Mouse (Mus musculus): Measurements from ENCODE around the gene Zfp385a. TPM values are rescaled to one million over a fixed set of nuclear protein-coding genes. Genes with fewer than 3 reads are reported as not detected.
A peak's percentile ranks its signal among the peaks of the same experiment; 100 is the strongest.

Gene Zfp385a
- polyA plus RNA-seq, 1 experiment = 26.8 TPM

DNA sequence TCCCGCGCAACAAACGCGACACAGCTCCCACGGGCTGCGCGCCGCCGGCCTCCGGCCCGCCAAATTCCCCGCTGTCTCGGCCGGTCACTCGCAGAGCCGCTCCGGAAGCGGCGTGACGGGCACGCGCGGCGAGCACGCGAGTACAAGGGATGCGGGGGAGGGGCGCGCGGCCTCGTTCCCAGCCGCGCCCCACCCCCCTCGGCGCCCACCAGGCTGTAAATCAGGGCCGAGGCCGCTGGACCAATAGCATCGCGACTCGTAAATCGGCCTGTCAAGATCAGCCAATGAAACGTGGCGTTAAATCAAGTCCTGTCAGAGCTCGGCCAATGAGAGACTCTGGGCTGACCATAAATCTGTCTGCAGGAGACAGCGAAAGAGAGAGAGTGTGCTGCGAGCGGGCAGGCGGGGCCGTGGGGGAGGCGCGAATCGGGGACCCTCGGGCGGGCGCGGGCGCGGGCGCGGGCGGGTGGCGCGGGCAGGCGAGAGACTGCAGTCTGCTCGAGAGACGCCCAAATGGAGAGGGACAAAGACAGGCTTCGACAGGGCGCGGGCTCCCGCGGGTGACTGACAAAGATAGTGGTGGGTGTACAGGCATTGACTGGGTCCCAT lies 34.7 kb downstream of the Zfp385a start:
- TF ChIP-seq EP300 (IDR thresholded peaks at IDR 0.05; ENCODE audit: insufficient read depth, low read depth, low read length) (0 out of 2 replicates have a peak, but pooled peaks have one; percentile 39), POLR2A (IDR thresholded peaks at IDR 0.05; ENCODE audit: insufficient read depth, low read length) (no peak)
- Histone ChIP-seq H3K9me3 (replicated peaks; ENCODE audit: control insufficient read depth, insufficient read depth, low read length, poor library complexity, severe bottlenecking) (no peaks in the 10 kb centered on the region), H3K36me3 (ENCODE audit: control insufficient read depth, insufficient read depth, low read length, poor library complexity, severe bottlenecking) (no peaks in the 10 kb centered on the region), H3K4me1 (ENCODE audit: control insufficient read depth, insufficient read depth, low read length) (peaks cover 3% of the 10 kb centered on the region), H3K27ac (ENCODE audit: insufficient read depth, low read length) (no peak overlapping the region), H3K4me3 (ENCODE audit: low read depth, low read length) (peak overlapping the region; percentile 64), H3K9ac (ENCODE audit: low read depth, poor library complexity, severe bottlenecking) (peak overlapping the region; percentile 69), H3K27me3 (ENCODE audit: control insufficient read depth, insufficient read depth, low read length, poor library complexity, severe bottlenecking) (no peaks in the 10 kb centered on the region)

DNA sequence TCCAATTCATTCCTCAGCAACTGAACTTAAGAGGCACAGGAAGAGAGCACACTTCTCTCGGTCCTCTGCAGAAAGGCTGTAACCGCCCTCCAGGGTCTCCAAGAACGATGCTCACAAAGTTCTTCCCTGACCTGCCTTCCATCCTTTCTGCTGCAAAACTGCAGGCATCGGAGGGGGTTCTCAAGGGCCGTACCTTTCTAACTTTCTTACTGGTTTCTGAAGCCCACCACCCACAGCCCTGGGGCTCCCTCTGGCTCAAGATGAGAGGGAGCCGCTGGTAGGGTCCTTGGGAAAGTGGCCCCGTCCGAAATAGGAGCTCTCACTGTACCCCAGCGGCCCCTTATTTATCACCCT lies 35.3 kb downstream of the Zfp385a start:
- H3K27ac ChIP-seq (ENCODE audit: insufficient read depth, low read length) = no peak overlapping the region
- peaks cover 3% of the 10 kb centered on the region for H3K4me1 ChIP-seq (ENCODE audit: control insufficient read depth, insufficient read depth, low read length)
- H3K9ac ChIP-seq (ENCODE audit: low read depth, poor library complexity, severe bottlenecking) = peak overlapping the region; percentile 69
- H3K9me3 ChIP-seq (replicated peaks; ENCODE audit: control insufficient read depth, insufficient read depth, low read length, poor library complexity, severe bottlenecking) = no peaks in the 10 kb centered on the region
- no peaks in the 10 kb centered on the region for H3K27me3 ChIP-seq (ENCODE audit: control insufficient read depth, insufficient read depth, low read length, poor library complexity, severe bottlenecking)
- TF ChIP-seq POLR2A (IDR thresholded peaks at IDR 0.05; ENCODE audit: insufficient read depth, low read length) (no peak), CTCF (IDR thresholded peaks at IDR 0.05; ENCODE audit: low read depth, low read length) (no peak), EP300 (IDR thresholded peaks at IDR 0.05; ENCODE audit: insufficient read depth, low read depth, low read length) (no peak)
- peak overlapping the region; percentile 64 for H3K4me3 ChIP-seq (ENCODE audit: low read depth, low read length)
- H3K36me3 ChIP-seq (ENCODE audit: control insufficient read depth, insufficient read depth, low read length, poor library complexity, severe bottlenecking) = no peaks in the 10 kb centered on the region

DNA sequence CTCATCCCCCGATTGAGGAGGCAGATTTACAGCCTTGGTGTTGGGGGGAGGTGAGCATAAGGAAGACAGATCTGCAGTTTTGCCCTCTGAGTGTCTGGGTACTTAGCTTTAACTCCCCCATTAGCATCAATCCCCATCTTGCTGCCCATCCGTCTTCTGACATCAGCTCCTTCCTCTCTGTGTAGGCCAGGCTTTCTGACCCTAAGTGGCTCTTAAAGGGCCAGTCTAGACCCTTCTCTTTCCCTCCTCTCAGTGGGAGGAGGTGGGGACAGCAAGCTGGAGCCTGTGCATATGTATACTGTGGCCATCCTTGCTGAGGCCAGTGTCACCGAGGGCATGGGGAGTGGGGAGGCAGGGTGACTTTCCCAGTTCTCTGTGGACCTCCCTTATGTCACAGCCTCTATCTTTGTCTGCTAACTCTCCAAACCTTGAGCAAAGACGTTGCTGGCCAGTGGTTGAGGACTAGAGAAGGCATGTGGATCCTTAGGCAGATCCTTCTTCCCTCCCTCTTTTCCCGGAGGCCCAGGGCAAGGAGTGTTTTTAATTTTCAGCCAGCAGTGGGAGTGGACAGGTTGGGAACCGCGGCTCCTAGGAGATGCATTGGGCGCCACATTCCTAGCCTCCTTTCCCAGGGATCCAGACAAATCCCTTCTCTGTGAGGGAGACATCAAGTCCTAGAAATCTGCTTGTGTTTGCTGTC lies 35.8 kb downstream of the Zfp385a start:
- H3K36me3 ChIP-seq (ENCODE audit: control insufficient read depth, insufficient read depth, low read length, poor library complexity, severe bottlenecking) = no peaks in the 10 kb centered on the region
- H3K27ac ChIP-seq (ENCODE audit: insufficient read depth, low read length) = no peak overlapping the region
- TF ChIP-seq CTCF (IDR thresholded peaks at IDR 0.05; ENCODE audit: low read depth, low read length) = no peak
- TF ChIP-seq EP300 (IDR thresholded peaks at IDR 0.05; ENCODE audit: insufficient read depth, low read depth, low read length) = no peak
- TF ChIP-seq POLR2A (IDR thresholded peaks at IDR 0.05; ENCODE audit: insufficient read depth, low read length) = no peak
- no peaks in the 10 kb centered on the region for H3K9me3 ChIP-seq (replicated peaks; ENCODE audit: control insufficient read depth, insufficient read depth, low read length, poor library complexity, severe bottlenecking)
- H3K9ac ChIP-seq (ENCODE audit: low read depth, poor library complexity, severe bottlenecking) = peak overlapping the region; percentile 69; the same call in 1 of the 2 replicates
- peaks cover 3% of the 10 kb centered on the region for H3K4me1 ChIP-seq (ENCODE audit: control insufficient read depth, insufficient read depth, low read length)
- peak overlapping the region; percentile 64; the same call in 1 of the 2 replicates for H3K4me3 ChIP-seq (ENCODE audit: low read depth, low read length)
- H3K27me3 ChIP-seq (ENCODE audit: control insufficient read depth, insufficient read depth, low read length, poor library complexity, severe bottlenecking) = no peaks in the 10 kb centered on the region

DNA sequence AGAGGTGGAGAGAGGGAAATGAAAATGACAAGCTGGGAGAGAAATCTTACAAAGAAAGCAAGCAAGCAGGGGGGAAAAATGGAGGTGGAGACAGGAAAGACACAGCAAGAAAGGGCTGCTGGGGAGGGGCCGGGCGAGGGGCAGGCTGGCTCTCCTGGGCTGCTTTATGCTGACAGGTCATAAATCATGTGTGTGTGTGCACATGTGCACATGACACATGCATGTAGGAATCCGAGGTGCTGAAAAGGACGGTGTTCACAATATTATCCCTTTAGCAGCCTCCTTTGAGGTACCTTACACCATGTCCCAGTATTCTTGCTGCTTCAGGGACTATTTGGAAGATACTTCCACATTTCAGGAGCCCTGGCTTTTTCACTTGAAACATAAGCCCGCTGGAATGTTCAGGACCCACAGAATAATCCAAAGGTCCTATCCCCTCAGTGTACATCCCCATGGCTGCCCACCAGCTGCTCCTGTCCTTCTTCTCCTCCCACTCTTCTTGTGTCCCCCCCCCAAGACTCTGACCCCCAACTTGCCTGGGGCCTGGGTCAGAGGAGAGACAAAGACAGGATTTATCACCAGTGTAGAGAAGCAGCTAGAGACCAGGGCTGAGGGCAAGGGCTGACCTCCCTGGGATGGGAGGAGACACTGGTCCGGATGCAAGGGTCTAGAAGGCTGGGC lies 37.4 kb downstream of the Zfp385a start:
- H3K27ac ChIP-seq (ENCODE audit: insufficient read depth, low read length) = no peak overlapping the region
- H3K36me3 ChIP-seq (ENCODE audit: control insufficient read depth, insufficient read depth, low read length, poor library complexity, severe bottlenecking) = no peaks in the 10 kb centered on the region
- H3K4me3 ChIP-seq (ENCODE audit: low read depth, low read length) = no peak overlapping the region
- no peak overlapping the region for H3K9ac ChIP-seq (ENCODE audit: low read depth, poor library complexity, severe bottlenecking)
- H3K27me3 ChIP-seq (ENCODE audit: control insufficient read depth, insufficient read depth, low read length, poor library complexity, severe bottlenecking) = no peaks in the 10 kb centered on the region
- no peak for TF ChIP-seq POLR2A (IDR thresholded peaks at IDR 0.05; ENCODE audit: insufficient read depth, low read length)
- no peak for TF ChIP-seq CTCF (IDR thresholded peaks at IDR 0.05; ENCODE audit: low read depth, low read length)
- no peak for TF ChIP-seq EP300 (IDR thresholded peaks at IDR 0.05; ENCODE audit: insufficient read depth, low read depth, low read length)
- peaks cover 3% of the 10 kb centered on the region for H3K4me1 ChIP-seq (ENCODE audit: control insufficient read depth, insufficient read depth, low read length)
- no peaks in the 10 kb centered on the region for H3K9me3 ChIP-seq (replicated peaks; ENCODE audit: control insufficient read depth, insufficient read depth, low read length, poor library complexity, severe bottlenecking)

DNA sequence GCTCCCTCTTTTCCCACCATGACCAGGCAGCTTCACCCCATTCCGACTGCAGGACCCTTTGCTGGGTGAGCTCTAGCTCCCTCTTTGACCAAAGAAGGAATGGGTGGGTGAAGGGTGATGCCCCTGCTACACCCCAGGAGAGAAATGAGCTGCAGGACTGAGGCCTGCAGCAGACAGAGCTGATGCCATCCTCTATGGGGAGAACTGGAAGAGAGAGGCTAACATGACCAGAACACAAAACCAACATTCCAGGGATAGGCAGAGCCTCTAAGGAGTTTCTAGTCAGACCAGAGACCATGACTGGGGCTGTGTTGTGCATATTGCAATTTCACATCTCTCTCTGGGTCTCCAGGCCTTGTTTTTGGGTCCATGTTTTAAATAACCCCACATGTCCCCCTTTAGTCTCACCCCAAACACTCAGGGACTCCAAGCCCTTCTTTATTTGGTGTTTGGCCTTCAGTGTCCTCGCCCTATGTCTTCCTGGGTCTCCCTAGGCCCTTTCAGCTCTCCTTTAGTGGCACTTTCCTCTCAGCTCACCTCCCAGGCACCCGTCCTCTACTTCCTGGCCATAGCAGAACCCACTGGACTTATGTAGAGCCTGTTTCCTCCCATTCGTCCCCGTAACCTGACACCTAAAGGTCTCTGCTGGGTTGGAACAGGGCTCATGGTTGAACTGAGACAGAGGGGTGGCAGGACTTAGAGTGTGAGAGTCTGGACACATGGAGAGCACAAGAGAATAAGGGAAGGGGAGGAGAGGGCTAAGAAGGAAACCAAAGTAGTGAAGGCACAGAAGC lies 38.1 kb downstream of the Zfp385a start:
- H3K27me3 ChIP-seq (ENCODE audit: control insufficient read depth, insufficient read depth, low read length, poor library complexity, severe bottlenecking) = no peaks in the 10 kb centered on the region
- H3K9ac ChIP-seq (ENCODE audit: low read depth, poor library complexity, severe bottlenecking) = no peak overlapping the region
- no peak for TF ChIP-seq CTCF (IDR thresholded peaks at IDR 0.05; ENCODE audit: low read depth, low read length)
- TF ChIP-seq POLR2A (IDR thresholded peaks at IDR 0.05; ENCODE audit: insufficient read depth, low read length) = no peak
- no peak for TF ChIP-seq EP300 (IDR thresholded peaks at IDR 0.05; ENCODE audit: insufficient read depth, low read depth, low read length)
- H3K4me3 ChIP-seq (ENCODE audit: low read depth, low read length) = no peak overlapping the region
- no peak overlapping the region for H3K27ac ChIP-seq (ENCODE audit: insufficient read depth, low read length)
- peaks cover 3% of the 10 kb centered on the region; the same call in 1 of the 2 replicates for H3K36me3 ChIP-seq (ENCODE audit: control insufficient read depth, insufficient read depth, low read length, poor library complexity, severe bottlenecking)
- peaks cover 2% of the 10 kb centered on the region for H3K4me1 ChIP-seq (ENCODE audit: control insufficient read depth, insufficient read depth, low read length)
- no peaks in the 10 kb centered on the region for H3K9me3 ChIP-seq (replicated peaks; ENCODE audit: control insufficient read depth, insufficient read depth, low read length, poor library complexity, severe bottlenecking)
